Mouse (Mus musculus) megakaryocyte, embryonic 14.5 days (primary cell): ENCODE measurements around the gene Cdk6.

Source experiments
- FLI1 ChIP-seq: IDR thresholded peaks from 2 replicates; pipeline ENCODE4 v1.6.1; 2012; ENCODE audit warnings: low read length, inconsistent platforms, mixed read lengths
- GATA1 ChIP-seq: IDR thresholded peaks from 3 replicates; pipeline ENCODE4 v1.6.1; 2012; ENCODE audit warnings: mixed read lengths, low read length, inconsistent platforms, borderline replicate concordance

GRCm38 (mm10) chr5:3381795-3382194, 40.5 kb downstream of the Cdk6 start:
- TF ChIP-seq FLI1 (no peak), GATA1 (no peak)
